Mouse (Mus musculus) right cerebral cortex, postnatal 36 days (tissue): ENCODE measurements at regions not wholly inside any gene's neighbourhood (a gene's known extent, or its start where the extent isn't known, plus 50 kb on each side); places are given as distances from the start of the nearest gene placed in this dataset.

Source experiments
- DNase-seq, 2 experiments: peaks; one replicate each; pipeline ENCODE4 v3.0.0; 2022; ENCODE audit warnings: low spot score in 2 of 2, mixed read lengths in 1 of 2

- DNase-seq, result no peak
These were observed 296.6 kb upstream of the Id2 start for GRCm38 (mm10) chr12:25393501-25393900.

DNA sequence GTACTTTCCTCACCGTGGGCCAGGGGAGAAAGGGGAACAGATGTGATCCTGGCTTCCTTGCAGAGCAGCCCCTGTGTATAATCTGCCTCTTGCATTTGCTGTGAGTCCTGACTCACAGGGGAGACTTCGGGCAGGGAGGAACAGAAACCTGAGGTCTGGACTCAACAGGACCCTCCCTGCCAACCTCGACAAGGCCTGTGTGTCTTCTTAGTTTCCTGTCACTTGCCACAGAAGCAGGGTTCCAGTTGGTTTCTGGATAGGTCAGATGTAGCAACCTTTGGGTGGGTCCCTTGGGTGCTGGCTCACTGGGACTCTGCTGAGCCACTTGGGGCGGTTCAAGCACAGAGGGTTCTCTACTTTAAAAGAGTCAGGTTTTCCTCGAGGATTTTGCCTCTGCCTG, 292.3 kb upstream of the Id2 start:
- DNase-seq, result no peak

GRCm38 (mm10) chr12:25387791-25388280, 290.9 kb upstream of the Id2 start:
- DNase-seq, result no peak

DNA sequence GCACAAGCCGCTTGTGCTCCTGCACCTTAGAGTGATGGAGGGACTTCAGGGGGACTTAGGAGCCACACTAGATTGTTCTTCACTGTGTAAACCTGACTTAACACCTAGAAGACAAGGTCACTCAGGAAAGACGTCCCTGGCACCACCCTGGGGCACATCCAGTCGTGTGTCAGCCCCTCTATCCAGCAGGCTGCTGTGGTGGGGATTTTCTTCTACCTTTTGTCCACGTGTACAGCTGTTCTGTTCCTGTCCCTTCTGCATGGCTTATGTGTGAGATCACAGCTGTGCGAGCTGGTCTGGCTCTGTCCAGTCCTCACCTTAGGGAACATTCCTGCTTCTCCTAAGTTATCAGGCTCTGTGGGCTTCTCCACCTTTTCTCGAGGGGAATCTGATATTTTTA, 286.0 kb upstream of the Id2 start:
- no peak for DNase-seq

GRCm38 (mm10) chr12:25382475-25382874, 285.5 kb upstream of the Id2 start:
- no peak for DNase-seq

GRCm38 (mm10) chr12:25381619-25382018, 284.7 kb upstream of the Id2 start:
- no peak for DNase-seq

DNA sequence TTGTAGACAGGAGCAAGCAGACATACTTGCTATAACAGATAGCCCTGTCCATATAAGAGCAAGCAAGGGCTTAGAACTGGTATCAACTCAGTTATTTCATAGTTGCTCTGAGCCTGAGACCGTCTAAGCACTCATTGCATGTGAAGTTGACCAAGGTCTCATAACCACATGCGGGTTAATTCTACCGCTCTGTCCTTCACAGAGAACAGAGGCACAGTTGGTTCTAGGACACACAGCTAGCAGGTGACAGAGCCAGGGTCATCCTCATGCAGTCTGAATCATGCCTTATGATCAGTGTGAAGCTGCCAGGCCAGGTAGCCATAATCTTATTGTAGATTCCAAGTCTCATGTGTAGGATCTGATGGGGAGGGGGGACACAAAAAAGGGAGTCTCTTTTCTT, 283.1 kb upstream of the Id2 start:
- no peak for DNase-seq

GRCm38 (mm10) chr12:25379016-25379415, 282.1 kb upstream of the Id2 start:
- no peak for DNase-seq

GRCm38 (mm10) chr12:25378036-25378645, 281.2 kb upstream of the Id2 start:
- DNase-seq, result no peak

DNA sequence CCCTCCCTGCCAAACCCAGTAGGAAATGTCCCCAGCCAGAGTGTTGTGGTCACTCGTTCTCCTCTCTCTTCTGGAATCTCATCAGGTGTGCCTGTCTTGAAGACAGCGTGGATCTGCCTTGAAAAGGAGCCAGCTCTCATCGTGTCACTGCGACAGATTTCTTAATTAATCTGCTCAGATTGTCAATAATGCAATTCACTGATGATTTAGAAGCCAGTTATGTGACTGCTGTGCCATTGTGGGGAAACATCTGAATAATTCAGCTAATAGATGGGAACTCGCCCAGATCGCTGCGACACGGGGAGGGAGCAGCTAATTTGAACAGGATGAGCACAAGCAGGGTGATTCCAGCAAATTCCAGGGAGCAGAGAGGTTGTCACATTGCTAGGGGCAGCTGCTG, 279.5 kb upstream of the Id2 start:
- DNase-seq, result no peak

DNA sequence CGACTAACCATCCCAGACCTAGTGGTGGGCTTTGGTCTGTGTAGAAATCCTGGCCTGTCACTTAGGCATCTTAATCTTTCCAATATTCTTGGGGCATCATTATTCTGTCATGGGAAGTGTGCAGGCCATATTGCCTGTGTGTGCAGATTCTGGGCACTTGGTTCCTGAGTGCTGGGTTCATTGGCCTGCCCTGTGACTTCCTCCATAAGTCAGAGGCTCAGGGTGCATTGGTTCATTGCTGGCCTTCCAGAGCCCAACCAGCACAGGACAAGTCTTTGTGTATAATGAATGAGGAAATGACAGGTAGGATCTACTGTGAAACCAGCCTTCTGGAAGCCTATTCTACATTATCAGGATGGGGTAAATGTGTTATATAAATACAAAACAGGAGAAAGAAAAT, 270.6 kb upstream of the Id2 start:
- no peak for DNase-seq

DNA sequence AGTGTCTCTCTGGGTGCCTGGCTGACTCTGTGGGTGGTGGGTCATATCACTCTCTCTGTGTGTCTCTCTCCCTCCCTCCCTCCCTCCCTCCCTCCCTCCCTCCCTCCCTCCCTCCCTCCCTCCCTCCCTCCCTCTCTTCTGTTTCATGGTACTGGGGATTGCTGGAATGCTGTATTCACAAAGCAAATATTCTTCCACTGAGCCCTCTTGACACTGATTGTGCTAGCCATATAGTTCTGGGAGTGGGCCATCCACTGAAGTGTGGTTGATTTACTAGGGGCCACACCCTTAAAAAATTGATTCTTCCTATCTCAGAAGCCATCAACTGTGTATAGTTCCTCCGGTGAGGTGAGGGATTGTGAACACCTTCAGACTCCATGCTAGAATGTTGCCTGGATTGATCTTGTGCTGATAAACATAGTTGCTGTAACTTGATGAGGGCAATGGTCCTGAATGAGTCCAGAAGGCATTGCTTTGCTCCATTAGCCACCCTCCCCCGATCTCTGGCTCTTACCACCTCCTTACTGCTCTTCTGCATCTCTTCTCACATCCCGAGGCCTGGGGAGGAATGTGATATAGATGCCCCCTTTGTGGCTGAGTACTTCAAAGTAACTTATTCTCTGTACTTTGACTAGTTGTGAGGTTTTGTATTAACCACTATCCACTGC, 268.8 kb upstream of the Id2 start:
- DNase-seq, result no peak

GRCm38 (mm10) chr12:25364966-25365568, 268.1 kb upstream of the Id2 start:
- no peak for DNase-seq

GRCm38 (mm10) chr12:25363839-25364238, 266.9 kb upstream of the Id2 start:
- no peak for DNase-seq

DNA sequence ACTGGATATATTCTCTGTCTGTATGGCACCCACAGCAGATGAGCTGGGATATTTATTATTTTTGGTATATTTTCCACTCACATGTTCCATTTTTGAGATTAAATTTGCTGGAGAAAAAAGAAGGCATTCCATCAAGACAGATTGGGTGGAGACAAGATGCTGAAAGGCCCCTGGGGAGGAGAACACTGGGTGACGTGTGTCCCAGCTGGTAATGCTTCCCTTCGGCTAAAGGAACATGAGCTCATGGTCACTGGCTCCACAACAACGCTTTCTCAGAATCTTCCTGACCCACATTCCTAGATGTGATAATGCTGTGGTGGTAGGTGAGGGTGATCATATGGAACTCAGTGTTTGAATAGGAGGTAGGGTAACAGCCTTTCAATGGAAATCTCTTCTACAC, 266.4 kb upstream of the Id2 start:
- DNase-seq, result no peak

GRCm38 (mm10) chr12:25362771-25363170, 265.8 kb upstream of the Id2 start:
- no peak for DNase-seq

DNA sequence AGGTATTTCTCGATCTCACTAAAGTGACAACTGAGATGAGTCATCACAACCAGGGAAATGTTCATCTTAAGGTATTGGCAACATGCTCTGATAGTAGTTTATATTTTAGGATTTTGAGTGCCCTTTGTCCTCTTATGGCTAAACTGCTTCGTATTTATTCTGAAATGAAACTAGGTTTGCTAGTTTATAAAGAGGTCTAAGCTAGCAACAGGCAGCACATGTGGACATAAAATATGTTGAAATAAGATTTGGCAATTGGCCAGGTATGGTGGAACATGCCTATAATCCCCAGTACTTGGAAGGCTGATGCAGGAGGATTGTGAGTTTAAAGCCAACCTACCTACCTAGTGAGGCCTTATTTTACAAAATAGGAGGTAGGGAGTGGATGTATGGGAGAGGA, 263.8 kb upstream of the Id2 start:
- no peak for DNase-seq

- DNase-seq, result no peak
These were observed 263.0 kb upstream of the Id2 start for GRCm38 (mm10) chr12:25359931-25360330.

- no peak for DNase-seq
These were observed 262.0 kb upstream of the Id2 start for GRCm38 (mm10) chr12:25358846-25359525.

GRCm38 (mm10) chr12:25356774-25357173, 259.8 kb upstream of the Id2 start:
- no peak for DNase-seq

- DNase-seq, result no peak
These were observed 258.3 kb upstream of the Id2 start for GRCm38 (mm10) chr12:25355217-25355616.

DNA sequence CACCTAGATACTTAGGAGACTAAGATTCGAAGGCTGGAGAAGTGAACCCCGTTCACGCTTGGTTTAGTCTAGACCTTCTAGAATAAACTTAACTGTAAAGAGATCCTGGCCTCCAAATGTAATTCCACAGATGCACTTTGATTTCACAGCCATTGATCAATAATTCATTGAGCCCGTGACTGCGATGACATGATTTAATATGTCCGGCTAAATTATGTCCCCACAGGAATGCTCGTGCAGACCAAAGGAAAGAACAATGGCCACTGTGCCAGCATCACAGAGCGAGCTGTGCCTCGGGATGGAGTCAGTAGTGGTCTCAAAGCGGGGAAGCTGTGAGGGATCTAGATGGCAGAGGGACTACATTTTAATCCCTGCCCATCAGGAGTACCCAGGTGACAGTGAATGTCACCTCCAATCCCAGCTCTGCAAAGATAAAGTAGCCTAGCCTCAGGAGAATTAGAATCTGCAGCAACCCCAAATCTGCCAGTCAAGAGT, 256.5 kb upstream of the Id2 start:
- DNase-seq, result no peak

- no peak for DNase-seq
These were observed 255.2 kb upstream of the Id2 start for GRCm38 (mm10) chr12:25352160-25352559.
